Mouse (Mus musculus) gonadal fat pad, adult 2 months (tissue): ENCODE measurements around the gene 1700020N01Rik. TPM values are rescaled to one million over a fixed set of nuclear protein-coding genes. Genes with fewer than 3 reads are reported as not detected.

Experiments
- DNase-seq: peaks from one replicate; pipeline ENCODE4 v3.0.0-alpha.2; 2012; ENCODE audit warnings: low read depth
- polyA plus RNA-seq: library from polyadenylated mRNA; depleted of rRNA; stranded (reverse); fragments of >200 nt; gene quantifications from 2 replicates; pipeline ENCODE4 v1.2.3, GENCODE M21; 2012; rRNA removed

1700020N01Rik gene
- polyA plus RNA-seq = 0.15 TPM in 1 of 2 replicates, not detected in the other

GRCm38 (mm10) chr10:21592896-21593380 is at the start of gene 1700020N01Rik:
TSS of gene 1700020N01Rik (plus strand) at chr10:21593145.
- DNase-seq = no peak

DNA sequence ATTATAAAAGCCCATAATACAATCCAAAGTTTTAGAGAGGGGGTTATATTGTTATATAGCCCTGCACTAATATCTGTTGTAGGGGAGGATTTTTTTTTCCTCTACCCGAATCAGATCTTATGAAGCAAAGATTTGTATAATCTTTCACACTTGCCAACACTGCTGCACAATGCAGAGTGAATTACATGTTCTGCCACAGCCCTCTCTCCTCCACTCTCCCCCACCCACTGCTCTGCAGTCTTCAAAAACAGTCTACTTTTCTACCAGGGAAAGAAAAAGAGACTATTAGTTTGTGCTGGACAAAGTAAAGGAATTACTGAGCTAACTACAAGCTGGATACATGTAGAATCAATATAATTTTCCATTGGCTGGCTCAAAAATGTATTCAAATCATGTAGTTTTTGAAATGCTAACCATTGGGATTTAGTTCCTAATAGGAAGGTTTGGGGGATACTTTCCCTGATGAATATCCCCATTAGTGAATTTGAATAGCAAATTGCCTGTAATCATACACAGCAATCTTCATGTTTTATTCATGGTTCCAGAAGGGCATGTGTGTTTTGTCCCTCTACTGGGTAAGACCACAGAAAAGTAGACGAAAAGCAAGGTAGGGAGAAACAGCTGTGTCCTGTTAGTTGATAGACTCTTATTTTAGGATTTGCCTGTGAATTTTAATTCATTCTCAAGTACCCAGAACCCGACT is 49.2 kb upstream of the 1700020N01Rik start:
- DNase-seq = no peak

GRCm38 (mm10) chr10:21544721-21545120 is 48.2 kb upstream of the 1700020N01Rik start:
- no peak for DNase-seq

DNA sequence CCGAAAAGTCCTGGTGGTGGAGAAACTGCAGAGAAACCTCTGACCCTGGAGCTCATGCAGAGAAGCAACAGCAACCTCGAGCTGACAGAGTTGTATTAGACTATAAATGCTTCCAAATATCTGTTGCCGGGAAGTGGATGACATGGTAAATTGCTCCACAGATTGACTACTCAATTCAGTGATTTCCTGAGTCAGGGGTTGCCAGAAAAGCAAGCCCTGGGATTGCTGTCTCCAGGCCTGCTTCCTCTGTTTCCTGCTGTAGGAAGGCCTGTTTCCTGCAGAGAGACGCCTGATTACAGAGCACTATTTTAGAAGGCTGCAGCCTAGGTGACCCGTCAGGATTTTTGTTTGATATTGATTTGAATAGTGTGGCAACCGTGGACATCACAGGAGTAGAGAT is 47.5 kb upstream of the 1700020N01Rik start:
- no peak for DNase-seq

- no peak for DNase-seq
These were observed 44.0 kb upstream of the 1700020N01Rik start for GRCm38 (mm10) chr10:21548871-21549505.

GRCm38 (mm10) chr10:21552967-21553682 is 39.8 kb upstream of the 1700020N01Rik start:
- DNase-seq = no peak

DNA sequence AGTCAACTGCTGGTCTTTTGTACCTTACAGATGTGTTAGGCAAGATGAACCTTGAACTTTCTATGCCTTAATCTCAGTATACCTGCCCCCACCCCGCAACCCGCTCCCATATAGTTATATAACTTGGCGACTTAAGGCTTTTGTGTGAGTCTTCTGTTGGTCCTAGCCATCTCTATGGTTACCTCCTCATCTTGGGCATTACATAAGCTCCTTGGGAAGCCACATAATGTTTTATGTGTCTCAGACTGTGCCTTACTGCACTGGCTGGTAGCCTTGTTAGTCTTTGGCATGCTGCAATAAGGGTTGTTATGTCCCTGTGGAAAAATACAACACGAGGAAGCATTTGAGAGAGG is 39.3 kb upstream of the 1700020N01Rik start:
- DNase-seq = no peak

GRCm38 (mm10) chr10:21554896-21555580 is 37.9 kb upstream of the 1700020N01Rik start:
- no peak for DNase-seq

GRCm38 (mm10) chr10:21559769-21560168 is 33.2 kb upstream of the 1700020N01Rik start:
- DNase-seq = no peak

DNA sequence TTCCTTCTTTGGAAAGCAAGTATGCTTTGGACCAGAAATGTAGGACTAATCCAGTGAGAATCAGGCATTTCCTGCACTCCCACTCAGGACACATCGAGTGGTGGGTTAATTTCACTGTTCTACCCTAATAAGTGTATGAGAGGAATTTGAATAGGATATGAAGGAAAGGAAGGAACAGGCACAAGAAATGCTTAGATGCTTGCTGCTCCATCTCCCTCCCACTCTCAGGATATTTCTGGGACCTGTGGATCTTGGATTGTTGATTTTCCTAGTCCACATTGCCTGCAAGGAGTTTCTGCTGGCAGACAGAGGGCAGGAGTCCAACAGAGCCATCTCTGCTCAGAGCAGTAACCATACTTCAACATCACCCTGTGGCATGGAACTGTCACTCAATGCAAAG is 31.8 kb upstream of the 1700020N01Rik start:
- DNase-seq = no peak

- DNase-seq = no peak
These were observed 29.5 kb upstream of the 1700020N01Rik start for GRCm38 (mm10) chr10:21563446-21563845.

DNA sequence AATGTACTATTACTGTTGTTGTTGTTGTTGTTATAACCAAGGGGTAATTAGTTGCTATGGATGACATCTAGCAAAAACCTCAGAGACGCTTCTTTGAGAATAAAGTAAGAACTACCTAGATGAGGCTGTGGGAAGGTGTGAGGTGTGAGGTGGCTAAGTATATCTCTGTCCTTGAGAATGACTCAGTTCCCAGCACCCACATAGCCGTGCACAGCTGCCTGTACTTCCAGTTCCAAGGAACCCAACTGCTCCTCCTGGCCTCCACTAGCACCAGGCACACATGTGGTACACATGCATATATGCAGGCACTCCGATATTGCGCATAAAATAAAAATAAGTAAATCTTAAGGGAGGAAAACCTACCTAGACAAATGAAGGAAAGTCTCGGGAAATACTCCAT is 28.8 kb upstream of the 1700020N01Rik start:
- DNase-seq = no peak

GRCm38 (mm10) chr10:21566074-21566473 is 26.9 kb upstream of the 1700020N01Rik start:
- no peak for DNase-seq

GRCm38 (mm10) chr10:21571615-21572014 is 21.3 kb upstream of the 1700020N01Rik start:
- DNase-seq = no peak

- no peak for DNase-seq
These were observed 19.2 kb upstream of the 1700020N01Rik start for GRCm38 (mm10) chr10:21573713-21574112.

DNA sequence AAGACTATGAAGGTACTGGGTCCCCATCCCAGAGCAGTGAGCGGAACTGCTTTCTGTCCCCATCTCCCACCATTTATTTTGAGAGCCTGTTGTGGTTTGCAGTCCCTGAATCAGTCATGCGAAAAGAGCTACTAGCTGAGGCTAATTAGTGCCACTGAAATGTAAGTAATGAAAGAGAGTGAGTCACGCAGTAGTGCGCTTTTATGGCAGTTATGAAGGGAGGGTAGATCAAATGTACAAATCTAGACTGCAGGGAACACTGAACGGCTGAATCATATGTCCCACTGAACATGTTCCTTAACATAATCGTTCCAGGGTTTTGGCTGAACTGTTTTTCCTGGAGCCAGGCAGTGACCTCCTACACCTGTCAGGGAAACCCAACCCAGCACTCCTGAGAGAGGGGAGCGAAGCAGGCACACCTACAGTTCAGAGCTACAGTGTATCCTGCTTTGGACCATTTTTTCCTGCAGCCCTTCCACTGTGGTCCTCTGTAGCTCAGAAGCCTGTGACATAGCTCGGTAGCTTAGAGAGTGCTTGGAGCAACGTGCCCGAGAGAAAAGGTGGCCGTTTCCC is 17.1 kb upstream of the 1700020N01Rik start:
- no peak for DNase-seq

DNA sequence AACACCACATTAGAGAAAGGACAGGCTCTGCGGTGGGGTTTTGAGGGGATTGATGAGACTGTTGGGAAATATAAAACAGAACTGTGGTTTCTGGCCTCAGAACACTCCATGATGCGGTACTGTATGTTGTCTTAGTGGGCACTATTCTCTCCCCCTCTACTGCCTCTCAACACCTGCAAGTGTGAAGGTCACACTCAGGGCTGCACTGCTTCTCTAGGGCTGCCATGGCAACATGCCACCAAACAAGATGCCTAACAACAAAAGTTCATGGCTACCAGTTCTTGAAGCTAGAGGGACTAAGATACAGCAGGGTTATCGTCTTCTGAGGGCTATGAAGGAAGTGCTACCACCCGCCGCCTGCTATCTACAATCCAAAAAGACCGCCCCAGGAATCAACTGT is 15.1 kb upstream of the 1700020N01Rik start:
- DNase-seq = no peak

DNA sequence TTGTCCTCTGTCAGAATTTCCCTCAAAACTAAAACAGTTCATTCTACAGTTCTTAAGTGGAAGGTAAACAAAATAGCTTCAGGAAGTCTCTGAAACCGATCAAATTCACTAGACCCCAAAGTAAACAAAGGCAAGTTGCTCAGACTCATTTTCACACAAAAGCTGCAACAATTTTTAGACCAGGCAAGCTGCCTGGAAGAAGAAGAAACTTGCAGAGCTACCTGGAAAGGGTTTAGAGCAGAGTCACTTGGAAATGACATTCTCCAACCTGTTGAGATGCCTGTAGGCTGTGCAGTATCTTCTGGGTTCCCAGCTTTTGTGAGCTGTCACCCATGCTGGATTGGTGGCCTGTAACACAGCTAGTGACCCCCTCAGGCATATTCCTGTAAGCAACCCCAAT is 11.4 kb upstream of the 1700020N01Rik start:
- no peak for DNase-seq

DNA sequence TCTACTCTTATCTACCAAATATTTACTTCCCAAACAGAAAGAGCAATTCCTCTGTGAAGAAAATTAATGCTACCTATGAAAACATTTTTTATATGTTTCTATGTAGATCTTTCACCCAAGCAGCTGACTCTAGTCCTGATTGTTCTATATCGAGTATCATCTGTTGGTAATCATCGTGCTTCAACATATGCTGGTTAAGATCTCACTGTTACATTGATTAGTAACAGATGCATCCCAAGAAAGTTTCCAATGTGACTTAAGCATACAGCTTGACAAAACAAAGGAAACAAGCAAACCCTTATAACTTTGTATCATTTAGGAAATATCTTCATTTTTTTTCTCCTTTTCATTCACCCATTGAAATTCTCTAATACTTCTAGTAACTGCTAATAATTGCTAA is 5.9 kb upstream of the 1700020N01Rik start:
- DNase-seq = no peak

- no peak for DNase-seq
These were observed 4.7 kb upstream of the 1700020N01Rik start for GRCm38 (mm10) chr10:21588007-21588852.

DNA sequence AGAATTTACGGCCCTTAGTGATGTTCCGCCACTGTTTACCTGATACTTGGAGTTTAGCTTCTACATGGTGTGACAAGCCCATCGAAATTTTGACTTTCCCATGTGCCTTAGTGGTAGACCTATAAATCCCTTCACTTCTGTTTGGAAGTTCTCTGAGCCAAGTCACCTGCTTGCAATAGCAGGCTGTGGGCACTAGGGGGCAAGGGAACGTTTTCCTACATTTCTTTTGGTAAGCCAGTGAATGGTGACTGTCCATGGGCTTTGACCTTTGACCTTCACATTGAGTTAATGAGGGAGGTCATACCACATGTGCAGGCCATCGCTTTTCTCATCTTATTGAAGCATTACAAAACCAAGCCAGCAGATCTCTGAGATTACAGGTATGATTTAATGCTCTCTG is 8.0 kb downstream of the 1700020N01Rik start:
- DNase-seq = no peak
